Mouse (Mus musculus): ENCODE measurements around the gene Iffo2.

DNA sequence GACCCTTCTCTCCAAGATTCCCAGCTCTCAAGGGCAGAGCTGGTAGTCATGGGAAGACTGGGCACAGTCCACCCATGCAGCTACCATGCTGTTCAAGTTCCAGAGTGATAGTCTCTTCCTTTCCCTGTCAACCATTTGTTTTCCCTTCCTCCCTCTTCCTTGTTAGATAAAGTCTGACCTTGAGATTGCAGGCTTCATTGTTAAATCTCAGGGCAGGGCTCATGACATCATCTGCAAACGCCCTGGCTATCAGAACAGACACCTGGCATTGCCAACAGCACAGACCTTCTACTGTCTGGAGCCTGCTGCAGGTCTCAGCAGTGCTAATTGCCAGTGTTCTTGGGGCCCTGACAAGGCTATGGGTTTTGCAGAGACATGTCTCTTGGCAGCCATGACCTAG is 48.9 kb upstream of the Iffo2 start:
- TF ChIP-seq CTCF (IDR thresholded peaks at IDR 0.05; ENCODE audit: low read depth) (no peak), EP300 (IDR thresholded peaks at IDR 0.05; ENCODE audit: low read depth) (no peak)

All from liver, embryonic 14.5 days (tissue).